Mouse (Mus musculus): ENCODE data around the gene Akip1. TPM values are rescaled to one million over a fixed set of nuclear protein-coding genes. Genes with fewer than 3 reads are reported as not detected.

The Akip1 gene
- polyA plus RNA-seq, 1 experiment from 2014 or later: 16.2 TPM

DNA sequence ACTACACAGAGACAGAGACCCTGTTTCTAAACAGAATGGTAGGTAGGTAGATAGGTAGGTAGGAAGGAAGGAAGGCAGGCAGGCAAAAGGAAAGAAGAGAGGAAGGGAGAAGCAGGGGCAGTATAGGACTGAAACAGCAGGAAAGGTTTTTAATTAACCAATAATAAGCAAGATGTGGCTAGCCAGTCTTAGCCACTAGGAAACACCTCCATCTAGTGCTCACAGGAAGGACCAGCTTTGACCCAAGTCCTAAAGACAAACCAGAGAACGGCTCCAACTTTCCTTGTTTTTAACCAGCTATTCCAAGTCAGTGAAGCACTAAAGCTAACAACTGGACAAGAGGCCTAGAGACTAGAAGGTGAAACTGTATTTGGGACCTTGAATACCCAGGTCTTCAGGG is 44.3 kb downstream of the Akip1 start:
- Histone ChIP-seq H3K4me1 (peaks cover 21% of the 10 kb centered on the region), H3K27ac (replicated peaks) (no peak overlapping the region), H3K4me3 (replicated peaks) (no peak overlapping the region), H3K9ac (replicated peaks) (no peak overlapping the region), H3K4me2 (no peak overlapping the region), H3K27me3 (replicated peaks) (no peaks in the 10 kb centered on the region), H3K9me3 (replicated peaks) (no peaks in the 10 kb centered on the region), H3K36me3 (peaks cover 45% of the 10 kb centered on the region)
- 71% methylated on average over 1 of the region's 1 CpGs for WGBS
- no peak for ATAC-seq (ENCODE audit: low FRiP score)

DNA sequence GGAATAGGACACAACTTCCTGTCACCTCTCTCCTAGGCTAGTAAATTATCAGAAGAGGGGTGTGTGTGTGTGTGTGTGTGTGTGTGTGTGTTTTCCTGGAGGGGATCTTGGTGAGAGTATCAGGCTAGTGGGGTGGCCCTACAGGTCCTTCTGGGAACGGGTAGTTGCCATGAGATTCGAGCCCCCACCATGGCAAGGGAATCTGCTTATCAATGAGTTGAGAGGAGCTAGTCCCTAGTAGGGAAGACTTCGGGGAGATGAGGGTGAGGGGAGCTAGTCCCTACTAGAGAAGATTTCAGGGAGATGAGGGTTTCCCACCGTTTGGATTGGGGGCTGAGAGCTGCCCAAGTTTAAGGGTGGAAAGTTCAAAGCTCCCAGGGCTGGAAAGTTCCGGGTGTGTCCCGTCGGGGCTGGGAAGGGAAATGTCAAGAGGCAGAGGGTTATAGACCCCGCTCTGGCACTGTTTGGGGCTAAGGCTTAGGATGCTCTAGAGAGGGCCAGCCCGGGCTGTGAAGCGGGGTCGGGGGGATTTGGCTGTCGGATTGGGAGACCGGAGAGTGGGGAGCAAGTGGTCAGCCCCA is 48.0 kb downstream of the Akip1 start:
- peak overlapping the region; percentile 63 for H3K4me3 ChIP-seq (replicated peaks)
- no peaks in the 10 kb centered on the region for H3K27me3 ChIP-seq (replicated peaks)
- H3K9ac ChIP-seq (replicated peaks): peak overlapping the region; percentile 75
- no peaks in the 10 kb centered on the region for H3K9me3 ChIP-seq (replicated peaks)
- H3K27ac ChIP-seq (replicated peaks): peak overlapping the region; percentile 85
- peaks cover 33% of the 10 kb centered on the region for H3K4me1 ChIP-seq
- peak overlapping the region; percentile 85 for H3K4me2 ChIP-seq
- no peak; the same call in 1 of the 2 replicates for ATAC-seq (ENCODE audit: low FRiP score)
- 3% methylated on average over 13 of the region's 13 CpGs for WGBS
- H3K36me3 ChIP-seq: peaks cover 15% of the 10 kb centered on the region; the same call in 1 of the 2 replicates

DNA sequence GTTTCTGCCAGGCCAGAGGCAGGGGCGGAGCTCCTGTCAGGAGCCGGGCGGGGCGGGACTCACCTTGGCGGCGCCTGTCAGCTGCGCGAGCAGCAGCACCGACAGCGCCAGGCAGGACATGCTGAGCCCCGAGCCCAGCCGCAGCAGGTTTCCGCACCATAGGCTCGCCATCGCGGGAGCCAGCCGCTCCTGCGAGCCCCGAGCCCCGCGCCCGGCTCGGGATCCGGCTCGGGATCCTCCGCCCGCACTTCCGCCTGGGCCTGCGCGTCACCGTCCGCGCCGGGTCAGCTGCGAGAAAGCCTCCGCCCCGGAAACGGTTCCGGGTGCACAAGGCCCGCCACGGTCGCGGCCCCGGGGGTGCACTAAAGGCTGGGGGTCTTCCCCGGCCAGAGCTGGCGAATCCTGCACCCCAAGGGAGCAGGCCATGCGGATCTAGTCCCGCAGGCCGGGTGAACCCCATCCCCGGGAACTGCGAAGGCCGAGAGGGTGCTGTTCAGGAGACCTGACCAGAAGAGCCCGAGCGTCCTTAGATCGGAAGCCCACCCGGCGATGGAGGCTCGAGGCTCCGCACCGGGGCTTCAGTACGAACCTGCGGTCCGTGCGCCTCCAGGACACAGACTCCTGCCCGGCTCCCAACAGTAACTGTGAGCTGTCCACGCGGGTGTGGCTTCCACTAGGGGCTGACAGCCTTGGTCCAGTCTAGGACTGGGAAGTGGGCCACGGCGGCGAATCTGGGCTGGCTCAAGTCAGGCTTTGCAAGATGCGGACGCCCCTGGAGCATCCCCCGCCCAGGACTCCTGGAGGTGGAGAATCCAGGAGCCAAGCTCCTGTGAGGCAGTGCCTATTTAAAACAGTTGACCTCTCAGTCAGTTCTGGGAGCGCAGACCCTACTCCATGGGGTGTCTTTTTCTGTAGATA is 48.8 kb downstream of the Akip1 start, which contains the start of gene Tmem9b:
Gene Tmem9b, minus strand, starts transcription at position 868 of the 918 bp plus-strand sequence.
- H3K27ac ChIP-seq (replicated peaks): peak within 1 kb of the TSS; percentile 85
- under 1% methylated on average over 74 of the region's 74 CpGs for WGBS
- H3K36me3 ChIP-seq: peaks cover 7% of the 10 kb centered on the region; the same call in 1 of the 2 replicates
- peak; percentile 93 for ATAC-seq (ENCODE audit: low FRiP score)
- H3K4me1 ChIP-seq: peaks cover 33% of the 10 kb centered on the region
- H3K9me3 ChIP-seq (replicated peaks): no peaks in the 10 kb centered on the region
- H3K4me3 ChIP-seq (replicated peaks): peak within 1 kb of the TSS; percentile 63
- peak within 1 kb of the TSS; percentile 85 for H3K4me2 ChIP-seq
- no peaks in the 10 kb centered on the region for H3K27me3 ChIP-seq (replicated peaks)
- H3K9ac ChIP-seq (replicated peaks): peak within 1 kb of the TSS; percentile 75

DNA sequence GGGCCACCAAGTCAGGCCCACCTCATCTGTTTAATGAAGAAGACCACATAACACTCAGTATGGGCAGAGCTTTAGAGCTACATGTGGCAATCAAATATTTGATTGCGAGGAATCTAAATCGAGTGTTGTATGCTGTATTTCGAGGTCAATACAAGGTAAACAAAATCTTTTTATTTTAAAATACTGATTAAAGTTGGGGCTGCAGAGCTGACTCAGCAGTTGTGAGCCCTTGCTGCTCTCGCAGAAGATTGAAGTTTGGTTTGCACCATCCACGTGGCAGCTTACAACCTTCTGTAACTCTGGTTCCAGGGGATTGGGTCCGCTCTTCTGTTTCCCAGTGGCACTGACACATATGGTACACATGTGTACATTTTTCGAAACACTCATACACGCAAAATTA is 50.5 kb downstream of the Akip1 start:
- ATAC-seq (ENCODE audit: low FRiP score): no peak
- H3K9ac ChIP-seq (replicated peaks): no peak overlapping the region
- no peak overlapping the region for H3K4me3 ChIP-seq (replicated peaks)
- WGBS: 90% methylated on average over 8 of the region's 8 CpGs
- H3K36me3 ChIP-seq: peaks cover 5% of the 10 kb centered on the region; the same call in 1 of the 2 replicates
- H3K9me3 ChIP-seq (replicated peaks): no peaks in the 10 kb centered on the region
- H3K27me3 ChIP-seq (replicated peaks): no peaks in the 10 kb centered on the region
- H3K4me1 ChIP-seq: peaks cover 31% of the 10 kb centered on the region
- H3K27ac ChIP-seq (replicated peaks): no peak overlapping the region
- no peak overlapping the region for H3K4me2 ChIP-seq

DNA sequence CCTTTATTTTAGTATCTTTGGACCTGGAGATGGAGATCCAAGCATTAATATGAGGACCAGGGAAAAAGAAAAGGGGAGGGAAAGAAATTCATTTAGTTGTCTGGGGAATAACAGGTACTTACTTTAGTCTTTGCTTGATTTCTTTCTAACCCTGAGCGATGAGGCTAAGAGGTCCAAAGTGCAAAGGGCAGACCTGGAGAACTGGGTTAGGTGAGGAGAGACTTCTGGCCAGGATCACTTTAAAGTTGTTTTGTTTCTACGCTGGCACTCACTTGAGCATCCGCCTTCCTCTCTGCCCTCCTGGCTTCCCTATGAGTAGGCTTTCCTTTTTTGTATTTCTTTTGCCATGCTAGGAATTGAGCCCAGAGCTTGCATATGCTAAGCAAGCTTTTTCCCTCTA is 52.8 kb downstream of the Akip1 start:
- 95% methylated on average over 3 of the region's 3 CpGs for WGBS
- Histone ChIP-seq H3K4me3 (replicated peaks) (no peak overlapping the region), H3K36me3 (no peaks in the 10 kb centered on the region), H3K9me3 (replicated peaks) (no peaks in the 10 kb centered on the region), H3K4me1 (peaks cover 19% of the 10 kb centered on the region), H3K4me2 (no peak overlapping the region), H3K9ac (replicated peaks) (no peak overlapping the region), H3K27ac (replicated peaks) (no peak overlapping the region), H3K27me3 (replicated peaks) (no peaks in the 10 kb centered on the region)
- ATAC-seq (ENCODE audit: low FRiP score): no peak

Other genes starting within 250 kb of the Akip1 start
- 0.47 and 0.73 TPM in 2 replicates for gene Trim66, start 195.6 kb upstream of the Akip1 start, polyA plus RNA-seq (2015; fragmentation: Nextera tagmentation; extraction: Ambion mirVana)
- gene Rpl27a, start 184.5 kb upstream of the Akip1 start, polyA plus RNA-seq (2015; fragmentation: Nextera tagmentation; extraction: Ambion mirVana): 81.6 and 93.8 TPM in 2 replicates
- 18.2 and 29.3 TPM in 2 replicates for gene St5, start 85 bp upstream of the Akip1 start, polyA plus RNA-seq (2015; fragmentation: Nextera tagmentation; extraction: Ambion mirVana)
- gene BC051019, start 20.2 kb downstream of the Akip1 start, polyA plus RNA-seq (2015; fragmentation: Nextera tagmentation; extraction: Ambion mirVana): not detected in 2 replicates
- 0.23 TPM in 1 of 2 replicates, not detected in the other for gene Ascl3, start 28.0 kb downstream of the Akip1 start, polyA plus RNA-seq (2015; fragmentation: Nextera tagmentation; extraction: Ambion mirVana)
- 125 and 134 TPM in 2 replicates for gene Tmem9b, start 49.2 kb downstream of the Akip1 start, polyA plus RNA-seq (2015; fragmentation: Nextera tagmentation; extraction: Ambion mirVana)
- gene Nrip3, start 78.3 kb downstream of the Akip1 start, polyA plus RNA-seq (2015; fragmentation: Nextera tagmentation; extraction: Ambion mirVana): 12.7 and 14.1 TPM in 2 replicates
- gene Scube2, start 162.0 kb downstream of the Akip1 start, polyA plus RNA-seq (2015; fragmentation: Nextera tagmentation; extraction: Ambion mirVana): 3.2 and 3.5 TPM in 2 replicates

Data from neural tube, embryonic 15.5 days (tissue).